Mouse (Mus musculus): ENCODE measurements around the gene Trim80. TPM values are rescaled to one million over a fixed set of nuclear protein-coding genes. Genes with fewer than 3 reads are reported as not detected.

Gene Trim80
- total RNA-seq, 1 experiment: 0.31 TPM

DNA sequence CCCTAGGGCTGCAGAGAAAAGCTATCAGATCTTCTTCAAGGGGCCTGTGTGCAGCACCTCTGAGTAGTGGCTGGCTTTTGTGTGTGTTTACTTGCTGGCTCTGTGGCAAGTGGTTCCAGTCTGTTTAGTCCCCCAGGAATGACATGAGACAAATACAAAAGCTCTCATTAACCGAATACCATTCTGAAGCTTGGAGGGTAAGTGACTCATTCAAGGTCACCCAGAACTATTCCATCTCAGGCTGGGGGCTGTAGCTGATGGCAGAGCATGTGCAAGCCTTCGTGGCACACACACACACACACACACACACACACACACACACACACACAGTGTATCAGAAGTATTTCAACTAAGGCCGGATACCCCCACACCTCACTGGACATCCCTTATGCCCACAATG, 40.2 kb upstream of the Trim80 start:
- TF ChIP-seq MAFK (IDR thresholded peaks at IDR 0.05; ENCODE audit: insufficient read depth, low read depth, low read length) (no peak), ZC3H11A (IDR thresholded peaks at IDR 0.05; ENCODE audit: borderline replicate concordance, low read depth, low read length) (no peak)
- DNase-seq (ENCODE audit: low read depth, low spot score): no peak

GRCm38 (mm10) chr11:115400630-115401391, 39.5 kb upstream of the Trim80 start:
- no peak overlapping the region for H3K27ac ChIP-seq (ENCODE audit: insufficient read depth, low read depth, low read length, poor library complexity, severe bottlenecking)

More for the DNA sequence above, 40.2 kb upstream of the Trim80 start:
- H3K9ac ChIP-seq (ENCODE audit: insufficient read depth, low read depth, low read length, poor library complexity, severe bottlenecking): no peak overlapping the region
- H3K9me3 ChIP-seq (ENCODE audit: control insufficient read depth, insufficient read depth, low read depth, low read length): no peaks in the 10 kb centered on the region
- no peaks in the 10 kb centered on the region; the same call in 1 of the 2 replicates for H3K36me3 ChIP-seq (ENCODE audit: control insufficient read depth, insufficient read depth, low read length, poor library complexity, severe bottlenecking)
- H3K4me3 ChIP-seq (ENCODE audit: insufficient read depth in 1 of 2, low read depth in 1 of 2, low read length in 2 of 2, poor library complexity in 1 of 2, severe bottlenecking in 1 of 2): no peak overlapping the region
- in situ Hi-C loops (cut with MboI; ENCODE audit: low sequenced_read_pairs in 2 of 2, unreplicated experiment in 2 of 2): no loop called here
- H3K27ac ChIP-seq (ENCODE audit: insufficient read depth, low read depth, low read length, poor library complexity, severe bottlenecking): no peak overlapping the region
- H3K4me1 ChIP-seq (ENCODE audit: control insufficient read depth in 2 of 2, insufficient read depth in 2 of 2, low read length in 2 of 2, poor library complexity in 1 of 2): peaks cover 6 to 7% of the 10 kb centered on the region in 2 experiments; a peak in 3 of 4 replicates

DNA sequence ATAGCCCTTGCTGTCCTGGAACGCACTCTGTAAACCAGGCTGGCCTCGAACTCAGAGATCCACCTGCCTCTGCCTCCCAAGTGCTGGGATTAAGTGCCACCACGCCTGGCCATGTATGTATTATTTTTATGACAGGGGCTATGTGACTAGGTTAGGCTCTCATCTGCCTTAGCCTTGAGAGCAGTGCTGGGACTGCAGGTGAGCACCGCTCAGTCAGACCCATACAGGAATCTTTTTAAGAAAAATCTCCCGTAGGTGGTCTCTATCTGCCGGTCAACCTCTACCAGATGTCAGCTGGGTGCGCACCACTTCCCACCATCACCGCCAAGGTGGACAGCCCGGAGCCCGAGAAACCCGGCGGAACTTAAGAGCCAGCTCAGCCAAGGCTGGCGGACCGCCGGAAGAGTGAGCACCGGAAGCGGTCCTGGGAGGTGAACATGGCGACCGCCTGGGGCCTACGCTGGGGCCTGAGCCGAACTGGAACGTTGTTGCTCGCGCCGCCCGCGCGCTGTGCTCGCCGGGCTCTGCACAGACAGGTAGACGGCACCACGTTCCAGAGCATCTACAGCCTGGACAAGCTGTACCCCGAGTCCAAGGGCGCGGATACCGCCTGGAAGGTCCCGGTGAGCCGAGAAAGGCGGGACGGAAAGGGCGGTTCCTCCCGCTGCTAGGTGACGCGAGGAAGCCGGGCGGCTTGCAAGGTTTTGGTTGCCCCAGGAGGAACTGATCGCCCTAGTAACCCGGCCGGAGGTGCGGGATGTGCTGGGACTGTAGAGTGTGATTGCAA, 36.8 kb upstream of the Trim80 start, which contains the start of gene Mrpl58:
Gene Mrpl58, plus strand, starts transcription at position 415 of the 787 bp plus-strand sequence.
- peak; percentile 71 for DNase-seq (ENCODE audit: low read depth, low spot score)
- Histone ChIP-seq H3K9ac (ENCODE audit: insufficient read depth, low read depth, low read length, poor library complexity, severe bottlenecking) (peak within 1 kb of the TSS; percentile 98), H3K27ac (ENCODE audit: insufficient read depth, low read depth, low read length, poor library complexity, severe bottlenecking) (peak within 1 kb of the TSS; percentile 65; the same call in 1 of the 2 replicates), H3K9me3 (ENCODE audit: control insufficient read depth, insufficient read depth, low read depth, low read length) (no peaks in the 10 kb centered on the region), H3K4me1 (ENCODE audit: control insufficient read depth in 2 of 2, insufficient read depth in 2 of 2, low read length in 2 of 2, poor library complexity in 1 of 2) (peaks cover 6 to 14% of the 10 kb centered on the region in 2 experiments), H3K4me3 (ENCODE audit: insufficient read depth in 1 of 2, low read depth in 1 of 2, low read length in 2 of 2, poor library complexity in 1 of 2, severe bottlenecking in 1 of 2) (peak within 1 kb of the TSS; percentile 90 to 99), H3K36me3 (ENCODE audit: control insufficient read depth, insufficient read depth, low read length, poor library complexity, severe bottlenecking) (no peaks in the 10 kb centered on the region; the same call in 1 of the 2 replicates)
- no peak for TF ChIP-seq ZC3H11A (IDR thresholded peaks at IDR 0.05; ENCODE audit: borderline replicate concordance, low read depth, low read length)
- peak; percentile 82 for TF ChIP-seq HCFC1 (IDR thresholded peaks at IDR 0.05; ENCODE audit: borderline replicate concordance, insufficient read depth, low read length)
- TF ChIP-seq ZNF384 (IDR thresholded peaks at IDR 0.05; ENCODE audit: low read depth, low read length): no peak
- in situ Hi-C loops (cut with MboI; ENCODE audit: low sequenced_read_pairs in 2 of 2, unreplicated experiment in 2 of 2): no loop called here

More at GRCm38 (mm10) chr11:115400630-115401391, 39.5 kb upstream of the Trim80 start:
- no peak for TF ChIP-seq HCFC1 (IDR thresholded peaks at IDR 0.05; ENCODE audit: borderline replicate concordance, insufficient read depth, low read length)
- no peak for TF ChIP-seq MAFK (IDR thresholded peaks at IDR 0.05; ENCODE audit: insufficient read depth, low read depth, low read length)
- TF ChIP-seq CHD2 (IDR thresholded peaks at IDR 0.05; ENCODE audit: low read depth, low read length): no peak
- TF ChIP-seq ZNF384 (IDR thresholded peaks at IDR 0.05; ENCODE audit: low read depth, low read length): no peak
- TF ChIP-seq ZC3H11A (IDR thresholded peaks at IDR 0.05; ENCODE audit: borderline replicate concordance, low read depth, low read length): no peak
- peaks cover 6 to 7% of the 10 kb centered on the region in 2 experiments; a peak in 3 of 4 replicates for H3K4me1 ChIP-seq (ENCODE audit: control insufficient read depth in 2 of 2, insufficient read depth in 2 of 2, low read length in 2 of 2, poor library complexity in 1 of 2)
- no peaks in the 10 kb centered on the region for H3K36me3 ChIP-seq (ENCODE audit: control insufficient read depth, insufficient read depth, low read length, poor library complexity, severe bottlenecking)
- no peaks in the 10 kb centered on the region for H3K9me3 ChIP-seq (ENCODE audit: control insufficient read depth, insufficient read depth, low read depth, low read length)
- no peak overlapping the region for H3K4me3 ChIP-seq (ENCODE audit: insufficient read depth in 1 of 2, low read depth in 1 of 2, low read length in 2 of 2, poor library complexity in 1 of 2, severe bottlenecking in 1 of 2)
- no peak overlapping the region for H3K9ac ChIP-seq (ENCODE audit: insufficient read depth, low read depth, low read length, poor library complexity, severe bottlenecking)
- no peak for DNase-seq (ENCODE audit: low read depth, low spot score)
- in situ Hi-C loops (cut with MboI; ENCODE audit: low sequenced_read_pairs in 2 of 2, unreplicated experiment in 2 of 2): no loop called here

DNA sequence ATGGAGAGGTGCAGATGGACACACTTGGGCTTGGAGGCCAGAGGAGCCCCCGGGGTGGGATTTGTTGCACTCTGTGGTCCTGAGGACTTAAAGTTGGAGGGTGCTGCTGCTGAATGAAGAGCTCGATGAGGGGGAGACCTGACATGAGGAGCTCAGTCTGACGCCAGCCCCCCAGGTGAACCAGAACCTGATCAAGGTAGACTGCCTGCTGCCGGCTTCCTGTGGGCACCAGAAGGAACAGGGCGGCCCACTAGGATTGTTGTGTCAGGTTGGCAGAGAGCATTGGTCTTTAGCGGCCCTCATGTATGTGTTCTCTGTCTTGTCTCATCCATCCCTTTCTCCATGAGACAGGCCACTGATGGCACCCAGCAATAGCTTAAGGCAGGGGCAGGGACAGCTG, 34.6 kb upstream of the Trim80 start:
- no peak for DNase-seq (ENCODE audit: low read depth, low spot score)
- peaks cover 6 to 26% of the 10 kb centered on the region in 2 experiments for H3K4me1 ChIP-seq (ENCODE audit: control insufficient read depth in 2 of 2, insufficient read depth in 2 of 2, low read length in 2 of 2, poor library complexity in 1 of 2)
- H3K9me3 ChIP-seq (ENCODE audit: control insufficient read depth, insufficient read depth, low read depth, low read length): no peaks in the 10 kb centered on the region
- H3K27ac ChIP-seq (ENCODE audit: insufficient read depth, low read depth, low read length, poor library complexity, severe bottlenecking): no peak overlapping the region
- no peak overlapping the region; the same call in 1 of the 2 replicates for H3K9ac ChIP-seq (ENCODE audit: insufficient read depth, low read depth, low read length, poor library complexity, severe bottlenecking)
- in situ Hi-C loops (cut with MboI; ENCODE audit: low sequenced_read_pairs in 2 of 2, unreplicated experiment in 2 of 2): no loop called here
- peaks cover 2% of the 10 kb centered on the region; the same call in 1 of the 2 replicates for H3K36me3 ChIP-seq (ENCODE audit: control insufficient read depth, insufficient read depth, low read length, poor library complexity, severe bottlenecking)
- no peak overlapping the region for H3K4me3 ChIP-seq (ENCODE audit: insufficient read depth in 1 of 2, low read depth in 1 of 2, low read length in 2 of 2, poor library complexity in 1 of 2, severe bottlenecking in 1 of 2)
- no peak for TF ChIP-seq MAFK (IDR thresholded peaks at IDR 0.05; ENCODE audit: insufficient read depth, low read depth, low read length)

Measured in ES-E14 (cell line).